Mouse (Mus musculus): ENCODE results near the gene Scrn1.

DNA sequence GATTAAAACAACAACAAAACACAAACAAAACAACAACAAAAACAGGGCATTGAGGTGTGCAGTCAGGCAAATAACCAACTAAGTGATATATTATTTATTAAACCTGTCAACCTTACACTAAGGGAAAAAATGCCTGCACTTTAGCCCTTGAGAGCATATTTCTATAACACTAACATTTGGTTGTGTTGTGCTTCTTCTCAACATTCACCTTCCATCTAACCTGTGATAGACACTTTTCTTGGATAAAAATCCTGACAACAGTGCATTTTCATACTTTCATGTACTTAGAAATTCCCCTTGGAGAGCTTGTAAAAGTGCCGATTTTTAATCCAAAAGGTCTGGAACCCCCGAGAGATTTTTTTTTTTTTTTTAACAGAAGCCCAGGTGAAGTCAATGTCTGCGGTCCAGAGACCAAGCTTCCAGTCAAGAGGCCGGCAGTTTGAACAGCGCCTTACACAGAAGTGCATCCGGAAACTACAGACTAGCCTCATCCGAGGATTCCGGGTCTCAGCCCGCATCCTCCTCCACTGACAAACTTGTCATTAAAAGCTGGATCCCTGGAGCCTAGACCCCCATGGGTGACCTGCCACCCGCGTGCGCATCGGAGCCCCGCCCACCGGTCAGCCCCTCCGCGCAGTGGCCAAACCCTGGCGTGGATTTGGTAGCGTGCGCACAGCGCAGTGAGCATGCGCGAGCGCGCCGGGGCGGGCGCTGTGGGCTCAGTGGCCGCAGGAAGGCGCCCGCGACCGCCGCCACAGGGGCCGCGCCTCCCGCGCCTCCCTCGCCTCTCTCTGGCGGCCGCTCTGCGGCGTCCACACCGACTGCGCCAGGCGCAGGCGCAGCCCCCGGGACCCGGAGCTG is 28.4 kb upstream of the Scrn1 start, which contains the start of gene Plekha8:
- TF ChIP-seq CTCF (IDR thresholded peaks at IDR 0.05; ENCODE audit: control insufficient read depth, insufficient read depth, low read length) (no peak), POLR2A (IDR thresholded peaks at IDR 0.05; ENCODE audit: borderline replicate concordance, control insufficient read depth, low read depth, low read length) (no peak)

Data from bone marrow, adult 2 months (tissue).